Mouse (Mus musculus) induced T-regulatory cell, adult 2 months (primary cell): Measurements from ENCODE around the gene Plpp4.

Experiments used
- DNase-seq: peaks from one replicate; pipeline ENCODE4 v3.0.0-alpha.2; 2012; ENCODE audit warnings: low read depth

Gene Plpp4

DNA sequence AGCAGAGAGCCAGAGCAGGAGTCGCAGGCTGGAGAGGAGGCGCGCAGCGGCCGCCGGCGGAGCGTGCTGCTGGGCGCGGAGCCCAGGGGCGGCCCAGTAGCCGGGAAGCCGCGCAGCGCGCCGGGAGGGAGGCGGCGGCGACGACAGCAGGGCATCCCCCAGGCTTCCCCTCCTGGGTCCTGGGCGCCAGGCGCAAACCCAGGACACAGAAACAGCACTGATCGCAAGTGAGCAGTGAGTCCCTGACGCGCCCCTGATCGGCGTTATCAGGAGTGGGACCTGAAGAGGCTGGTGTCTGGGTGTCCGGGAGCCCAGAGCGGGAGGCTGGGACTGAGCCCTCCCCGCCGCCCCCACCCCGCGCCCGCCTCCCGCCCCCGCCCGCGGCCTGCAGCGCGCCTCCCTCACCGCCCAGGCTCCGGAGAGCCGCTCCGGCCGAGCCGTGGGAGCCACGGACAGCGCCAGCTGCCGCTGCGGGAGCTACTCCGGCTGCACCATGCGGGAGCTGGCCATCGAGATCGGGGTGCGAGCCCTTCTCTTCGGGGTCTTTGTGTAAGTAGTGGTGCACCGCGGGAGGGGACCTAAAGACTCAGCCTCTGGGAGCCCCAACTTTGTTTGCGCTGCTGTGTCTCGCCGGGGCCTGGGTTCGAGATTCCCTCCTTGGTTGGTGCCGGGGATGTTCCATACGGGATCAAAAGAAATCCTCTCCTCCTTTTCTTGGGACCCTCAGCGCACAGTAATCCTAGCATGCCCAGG is at the start of gene Plpp4:
Gene Plpp4, plus strand, starts transcription at position 411 of the 753 bp plus-strand sequence.
- DNase-seq: no peak

DNA sequence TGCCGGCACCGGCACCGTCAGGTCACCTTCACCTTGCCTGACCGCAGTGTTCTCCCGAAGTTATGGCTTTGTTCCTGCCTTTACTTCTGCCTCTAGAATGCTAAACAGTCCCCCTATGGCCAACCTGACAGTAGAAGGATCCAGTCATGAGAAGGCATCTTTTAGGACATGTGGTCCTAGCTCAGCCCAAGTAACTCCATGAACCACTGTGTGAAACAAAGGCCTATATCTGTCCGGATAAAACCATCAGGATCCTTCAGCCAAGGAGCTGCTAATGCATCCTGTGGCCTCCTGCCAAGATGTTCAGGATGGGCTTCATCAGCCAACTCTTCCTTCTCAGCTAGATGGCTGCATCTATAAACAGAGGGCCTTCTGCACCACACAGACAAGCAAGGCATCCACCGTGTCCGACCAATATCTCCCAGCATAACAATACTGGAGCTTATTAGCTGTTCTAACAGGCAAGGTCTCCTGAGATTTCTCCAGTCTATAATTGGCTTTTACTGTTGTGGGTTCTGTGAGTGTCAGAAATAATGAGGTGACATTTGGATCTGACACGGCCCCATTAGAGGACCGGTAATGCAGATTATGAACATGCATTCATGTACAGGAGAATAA is 40.8 kb upstream of the Plpp4 start:
- DNase-seq: no peak

DNA sequence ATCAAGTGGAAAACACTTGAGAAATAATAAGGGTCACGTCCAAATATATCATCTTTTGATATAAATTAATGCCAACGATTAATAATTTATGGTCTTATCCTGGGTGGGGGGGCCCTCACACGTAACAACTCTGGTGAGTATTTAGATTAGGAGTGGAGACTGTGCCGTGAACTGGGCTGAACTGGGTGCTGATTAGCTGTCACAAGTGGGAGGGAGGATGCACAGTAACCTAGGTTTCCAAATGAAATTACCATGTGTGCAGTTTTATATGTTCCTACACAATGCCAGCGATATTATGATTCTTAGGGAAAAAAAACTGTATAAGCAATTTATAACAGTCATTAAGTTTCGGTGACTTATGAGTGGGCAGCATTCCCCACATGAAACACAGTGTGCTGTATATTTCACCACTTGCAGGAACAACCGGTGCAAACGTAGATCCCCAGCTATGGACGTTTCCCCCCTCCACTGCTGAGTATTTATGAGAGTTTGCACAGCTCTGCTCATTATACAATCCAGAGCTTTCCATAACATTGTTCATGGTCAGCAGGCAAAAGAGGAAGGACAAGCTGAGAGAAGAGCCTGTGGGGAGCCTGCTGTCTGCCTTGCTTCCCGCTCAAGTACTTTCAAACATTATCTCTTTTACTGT is 40.2 kb upstream of the Plpp4 start:
- DNase-seq: no peak

DNA sequence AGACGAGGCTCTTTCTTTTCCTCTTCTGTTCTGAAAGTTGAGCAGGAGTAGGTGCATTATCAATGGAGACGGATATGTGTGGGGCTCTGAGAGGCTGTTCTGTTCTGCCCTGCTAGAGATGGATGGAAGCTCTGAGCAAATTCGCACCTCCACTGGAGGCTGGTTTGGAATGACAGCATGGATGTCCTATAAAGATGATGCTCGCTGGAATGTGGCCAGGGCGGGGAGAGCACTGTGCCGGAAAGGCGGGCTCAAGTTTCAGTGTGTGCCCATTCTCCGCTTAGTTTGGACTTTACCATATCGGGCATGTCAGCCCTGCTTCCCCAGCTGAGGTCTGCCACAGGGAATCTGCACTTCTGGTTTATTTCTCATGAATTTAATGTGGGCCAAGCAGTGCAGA is 35.9 kb upstream of the Plpp4 start:
- DNase-seq: no peak

DNA sequence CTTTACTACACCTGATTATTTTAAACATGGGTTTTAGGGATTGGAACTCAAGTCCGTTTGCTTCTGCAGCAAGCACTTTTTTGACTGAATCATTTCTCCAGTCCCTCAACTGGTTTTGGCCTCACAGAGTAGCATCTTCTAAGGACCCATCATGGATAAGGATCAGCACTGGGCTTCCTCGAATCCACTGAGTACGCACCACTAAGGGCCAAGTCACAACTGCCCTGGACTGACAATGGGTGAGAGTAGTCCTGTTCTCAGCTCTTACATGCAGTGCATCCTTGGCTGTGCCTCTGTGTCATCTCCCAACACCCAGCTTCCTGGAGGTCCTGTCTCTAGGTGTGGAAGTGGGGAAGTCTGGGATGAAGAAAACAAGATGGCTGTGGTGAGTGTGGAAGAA is 35.2 kb upstream of the Plpp4 start:
- DNase-seq: no peak

DNA sequence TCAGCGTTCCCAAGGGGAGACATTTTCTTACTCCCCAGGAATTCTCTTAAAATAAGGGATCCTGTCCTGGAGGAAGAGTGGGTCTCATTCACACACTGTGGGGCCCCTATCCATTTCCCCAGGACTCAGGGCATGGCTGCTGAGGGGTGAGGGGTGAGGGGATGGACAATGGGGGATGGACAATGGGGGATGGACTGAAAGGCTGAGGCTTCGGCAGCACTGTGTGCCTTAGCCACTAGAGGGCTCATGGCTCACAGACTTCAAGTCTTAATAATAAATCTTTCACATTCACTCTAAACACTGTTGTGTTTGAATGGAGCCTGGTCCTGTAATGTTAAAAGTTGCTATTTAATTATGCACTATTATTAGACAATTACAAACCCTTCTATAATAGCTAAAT is 21.4 kb upstream of the Plpp4 start:
- no peak for DNase-seq

DNA sequence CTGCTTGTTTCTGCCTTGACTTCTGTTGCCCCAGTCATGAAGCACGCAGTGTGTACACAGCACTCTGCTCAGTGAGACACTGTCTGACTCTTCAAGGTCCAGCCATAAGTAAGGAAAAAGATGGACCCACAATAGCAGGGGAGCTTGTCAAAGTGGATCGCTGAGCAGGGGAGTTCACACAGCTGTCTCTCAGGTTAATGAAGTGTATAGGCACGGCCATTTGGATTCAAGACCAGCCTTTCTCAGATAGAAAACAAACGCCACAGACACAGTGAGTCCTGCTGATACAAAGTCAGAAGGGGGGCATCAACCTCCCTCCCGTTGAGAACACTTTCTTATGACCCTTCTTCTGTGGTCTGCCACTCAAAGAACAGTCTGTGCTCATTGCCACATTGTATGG is 20.8 kb upstream of the Plpp4 start:
- no peak for DNase-seq

DNA sequence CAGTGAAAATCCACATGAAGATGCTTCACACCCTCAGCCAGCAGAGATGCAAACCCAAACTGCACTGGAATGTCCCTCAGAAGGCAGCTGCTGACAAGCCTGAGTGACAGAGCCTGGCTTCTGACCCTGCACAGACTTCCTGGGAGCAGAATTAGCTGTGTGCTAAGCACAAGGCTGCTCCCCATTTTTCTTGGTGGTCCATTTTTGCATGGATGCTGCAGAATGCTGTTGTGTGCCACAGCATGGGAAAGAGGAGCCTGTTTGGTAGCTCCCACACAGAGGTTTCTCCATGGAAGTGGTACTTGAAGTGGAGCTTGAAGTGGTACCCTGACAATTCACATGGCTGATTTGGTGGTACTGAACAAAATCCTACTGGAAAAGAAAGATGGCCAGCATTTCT is 5.8 kb upstream of the Plpp4 start:
- no peak for DNase-seq

DNA sequence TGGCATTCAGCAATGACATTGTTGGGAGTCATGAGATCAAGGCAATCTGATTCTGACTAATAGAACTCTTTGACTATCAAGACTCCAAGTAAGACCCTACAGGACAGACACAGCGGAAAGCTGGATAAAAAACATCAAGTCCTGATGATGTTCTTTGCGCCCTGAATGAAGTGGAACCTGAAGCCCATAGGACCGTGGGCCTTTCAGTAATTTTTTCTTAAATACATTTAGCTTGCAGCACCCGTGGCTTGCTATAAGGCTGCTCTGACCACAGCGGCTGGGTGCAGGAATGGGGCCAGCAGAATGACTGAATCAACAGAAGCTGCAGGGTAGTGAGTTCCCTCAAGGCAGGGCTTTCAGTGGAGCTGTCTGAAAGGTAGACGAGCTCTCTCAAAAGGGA is 3.4 kb upstream of the Plpp4 start:
- DNase-seq: no peak

DNA sequence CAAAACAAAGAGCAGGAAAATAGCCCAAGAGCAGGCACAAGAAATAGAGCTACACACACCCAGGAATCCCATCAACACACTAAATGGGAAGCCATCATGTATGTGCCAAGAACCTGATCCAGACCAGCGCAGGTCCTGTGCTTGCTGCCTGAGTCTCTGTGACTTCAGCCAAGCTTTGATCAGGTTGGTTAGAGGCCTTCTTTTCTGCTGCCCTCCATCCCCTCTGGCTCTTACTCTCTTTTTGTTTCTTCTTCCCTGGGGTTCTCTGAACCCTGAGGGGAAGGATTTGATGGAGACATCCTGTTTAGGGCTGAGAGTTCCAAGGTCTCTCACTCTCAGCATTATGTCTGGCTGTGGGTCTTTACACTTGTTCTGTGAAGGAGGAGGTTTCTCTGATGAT is 2.7 kb upstream of the Plpp4 start:
- DNase-seq: no peak

DNA sequence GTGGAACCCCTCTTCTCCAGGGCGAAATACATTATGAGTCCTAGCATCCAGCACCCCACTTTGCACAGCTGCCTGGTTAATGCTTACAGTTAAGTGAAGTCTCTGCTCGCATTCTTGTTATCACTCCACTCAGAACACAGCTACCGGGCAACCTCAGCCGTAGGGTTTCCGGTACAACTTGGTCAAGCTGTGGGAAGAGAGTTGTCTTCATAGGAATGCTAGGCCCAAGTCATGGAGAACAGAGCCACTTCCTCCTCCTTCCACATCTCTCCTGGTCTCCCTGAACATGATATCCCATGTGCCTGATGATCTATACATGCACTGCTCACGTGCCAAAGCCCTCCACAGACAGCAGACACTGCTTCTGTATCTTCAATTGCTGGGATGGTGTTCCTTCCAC is 1.4 kb upstream of the Plpp4 start:
- no peak for DNase-seq

DNA sequence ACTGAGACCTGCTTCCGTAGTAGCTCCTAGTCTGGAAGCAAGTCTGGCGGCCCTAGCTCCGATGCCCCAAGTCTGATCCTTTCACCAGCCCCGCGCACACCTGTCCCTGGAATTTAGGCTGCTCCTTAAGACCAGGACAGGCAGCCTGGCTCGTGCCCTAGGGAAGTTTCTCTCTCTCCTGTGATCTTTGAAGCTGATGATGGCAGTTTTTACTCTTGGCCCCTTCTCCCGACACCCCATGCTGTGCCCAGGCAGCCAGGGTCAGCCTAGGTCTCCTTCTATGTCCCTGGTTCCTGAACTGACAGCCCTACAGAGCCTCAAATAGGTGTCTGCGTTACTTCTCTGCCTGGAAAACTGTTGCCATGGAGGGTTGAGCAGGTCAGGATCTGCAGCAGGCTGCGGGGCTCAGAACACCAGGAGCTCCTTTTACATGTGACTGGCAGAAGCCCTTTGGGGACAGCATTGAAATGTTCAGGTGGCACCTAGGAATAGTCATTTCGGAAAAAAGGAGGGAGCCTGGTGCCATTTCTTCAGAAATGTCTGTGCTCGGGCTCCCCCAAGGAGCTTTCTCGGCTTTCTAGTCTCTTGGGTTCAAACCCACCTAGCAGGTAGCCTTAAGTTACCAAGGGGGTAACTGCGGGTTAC is 665 bp downstream of the Plpp4 start:
- no peak for DNase-seq

DNA sequence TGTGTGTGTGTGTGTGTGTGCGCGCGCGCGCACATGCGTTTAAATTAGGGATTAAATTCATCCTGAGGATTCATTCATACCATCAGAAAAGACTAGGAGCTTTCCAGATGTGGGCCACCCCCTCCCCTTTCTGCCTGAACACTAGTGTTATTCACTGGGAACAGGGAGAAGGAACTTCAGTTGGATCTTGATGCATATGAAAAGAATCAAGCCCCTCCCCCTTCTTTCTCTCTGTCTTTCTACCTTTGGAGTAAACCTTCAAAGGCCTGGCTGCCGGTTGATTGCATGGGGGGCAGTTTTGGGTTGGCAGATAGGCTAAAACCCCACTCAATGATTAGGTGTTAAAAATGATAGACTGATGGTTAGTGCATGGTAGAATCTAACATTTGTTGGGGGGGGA is 1.5 kb downstream of the Plpp4 start:
- no peak for DNase-seq

DNA sequence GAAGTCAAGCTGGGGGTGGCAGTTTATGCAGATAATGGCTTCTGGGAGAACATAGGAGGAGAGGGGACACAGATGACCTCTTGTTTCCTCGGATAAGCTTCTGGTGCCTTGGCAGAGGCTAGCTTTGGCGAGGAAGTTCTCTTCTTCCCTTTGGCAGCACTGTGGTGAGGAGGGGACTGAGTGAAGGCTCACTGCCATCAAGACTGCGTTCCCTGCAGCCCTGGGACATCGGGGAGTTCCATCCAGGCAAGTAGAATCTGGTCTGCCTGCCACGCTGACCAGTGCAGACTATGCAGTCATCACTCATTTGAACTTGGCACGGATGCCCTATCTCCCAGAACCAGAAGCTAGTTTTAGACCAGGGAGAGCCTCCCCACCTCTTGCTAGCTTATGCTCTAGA is 2.4 kb downstream of the Plpp4 start:
- DNase-seq: no peak

DNA sequence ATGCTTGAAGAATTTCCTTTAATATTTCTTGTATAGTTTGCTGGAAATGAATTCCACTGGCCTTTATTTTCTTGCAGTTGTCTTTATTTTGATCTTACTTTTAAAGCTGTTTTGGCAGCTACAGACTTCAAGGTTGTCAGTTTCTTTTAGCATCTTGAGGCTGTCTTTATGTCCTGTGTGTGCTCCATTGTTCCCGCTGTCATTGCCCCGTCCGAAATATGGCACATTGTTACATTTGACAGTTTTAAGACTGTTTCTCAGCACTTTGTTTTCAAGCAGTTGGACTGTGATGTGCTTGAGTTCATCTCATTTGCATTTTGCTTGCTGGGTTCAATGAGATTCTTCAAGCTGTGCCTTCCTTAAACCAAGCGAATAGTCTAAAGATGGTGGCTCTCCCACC is 17.0 kb downstream of the Plpp4 start:
- DNase-seq: no peak

DNA sequence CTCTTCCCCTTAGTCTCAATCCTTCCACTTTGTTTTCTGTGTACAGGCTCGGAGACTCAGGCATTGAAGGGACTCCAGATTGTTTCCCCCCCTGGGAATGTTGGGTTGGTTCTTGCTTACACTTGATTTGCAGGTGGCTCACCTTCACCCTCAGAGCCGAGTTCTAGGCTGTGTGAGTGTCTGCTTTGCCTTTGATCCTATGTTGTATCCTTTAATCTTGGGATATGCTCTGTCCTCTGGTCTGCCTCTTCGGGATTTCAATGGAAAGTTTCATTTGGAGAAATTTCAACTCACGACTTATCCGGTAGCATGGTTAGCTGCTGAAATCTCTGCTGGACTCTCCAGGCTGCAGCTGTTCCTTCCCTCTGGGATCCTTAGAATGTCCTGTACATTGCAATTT is 17.9 kb downstream of the Plpp4 start:
- no peak for DNase-seq

DNA sequence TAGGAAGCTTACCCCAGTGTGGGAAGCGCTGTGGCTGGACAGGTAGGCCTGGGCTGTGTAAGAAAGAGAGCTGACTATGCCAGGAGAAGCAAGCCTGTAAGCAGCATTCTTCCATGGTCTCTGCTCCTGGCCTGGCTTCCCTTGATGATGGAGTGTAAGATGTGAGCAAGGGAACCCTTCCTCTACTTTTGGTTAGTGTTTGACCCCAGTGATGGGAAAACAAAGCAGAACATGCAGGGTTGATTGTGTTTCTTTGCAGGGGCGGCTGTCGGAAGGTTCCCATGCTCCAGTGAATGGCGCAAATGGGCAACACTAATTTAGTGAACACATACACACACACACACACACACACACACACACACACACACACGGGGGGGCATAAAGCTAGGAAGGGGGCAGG is 20.9 kb downstream of the Plpp4 start:
- DNase-seq: no peak

DNA sequence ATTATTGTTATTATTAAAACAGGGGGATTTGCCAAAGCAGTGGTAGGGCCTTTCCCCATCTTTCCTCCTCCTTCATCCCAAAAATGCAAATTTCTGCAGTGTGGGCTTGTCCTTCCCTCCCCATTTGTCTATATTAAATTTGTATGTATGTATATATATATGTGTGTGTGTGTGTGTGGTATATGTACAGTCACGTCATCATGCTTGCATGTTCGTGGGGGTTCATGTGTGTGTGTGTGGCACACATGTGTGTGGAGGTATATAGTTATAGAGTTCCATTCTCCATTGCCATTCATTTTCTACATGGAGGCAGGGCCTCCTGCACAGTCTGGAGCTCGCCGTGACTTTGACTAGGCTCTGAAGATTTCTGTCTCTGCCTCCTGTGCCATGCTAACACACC is 22.0 kb downstream of the Plpp4 start:
- DNase-seq: no peak

DNA sequence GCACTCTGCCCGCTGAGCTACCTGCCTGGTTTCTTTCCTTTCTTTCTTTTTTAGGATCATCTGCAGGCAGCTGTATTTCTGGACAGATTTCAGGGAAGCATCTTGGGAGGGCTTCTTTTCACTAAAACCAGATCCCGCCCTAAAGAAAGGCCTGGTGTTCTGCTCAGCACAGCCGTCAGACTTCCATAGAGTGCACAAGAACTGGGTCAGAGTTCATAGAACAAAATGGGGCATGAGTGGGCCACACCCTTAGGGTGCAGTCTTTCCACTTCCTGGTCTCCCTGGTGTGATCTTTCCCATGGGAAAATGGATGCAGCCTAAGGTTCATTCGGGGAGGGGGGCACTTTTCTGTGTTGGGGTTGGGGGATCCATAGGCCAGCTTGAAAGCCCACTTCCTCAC is 22.4 kb downstream of the Plpp4 start:
- DNase-seq: no peak

DNA sequence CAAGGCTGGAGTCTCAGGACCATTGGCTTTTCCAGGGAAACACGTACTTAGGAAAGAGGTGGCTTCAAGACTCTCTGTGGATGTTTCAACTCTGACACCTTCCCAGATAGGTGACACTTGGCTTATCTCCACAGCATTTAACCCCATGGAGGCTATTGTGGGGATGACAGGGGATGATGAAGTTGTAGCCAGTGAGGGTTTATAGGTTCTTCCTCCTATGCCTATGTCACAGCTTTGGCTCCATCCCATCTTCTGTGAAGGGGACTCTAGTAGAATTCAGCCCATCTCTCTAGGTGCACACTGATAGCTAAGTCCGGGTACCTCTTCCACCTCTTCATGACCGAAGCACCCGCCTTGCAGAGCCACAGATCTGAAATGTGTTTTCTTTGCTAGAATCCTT is 25.1 kb downstream of the Plpp4 start:
- no peak for DNase-seq

DNA sequence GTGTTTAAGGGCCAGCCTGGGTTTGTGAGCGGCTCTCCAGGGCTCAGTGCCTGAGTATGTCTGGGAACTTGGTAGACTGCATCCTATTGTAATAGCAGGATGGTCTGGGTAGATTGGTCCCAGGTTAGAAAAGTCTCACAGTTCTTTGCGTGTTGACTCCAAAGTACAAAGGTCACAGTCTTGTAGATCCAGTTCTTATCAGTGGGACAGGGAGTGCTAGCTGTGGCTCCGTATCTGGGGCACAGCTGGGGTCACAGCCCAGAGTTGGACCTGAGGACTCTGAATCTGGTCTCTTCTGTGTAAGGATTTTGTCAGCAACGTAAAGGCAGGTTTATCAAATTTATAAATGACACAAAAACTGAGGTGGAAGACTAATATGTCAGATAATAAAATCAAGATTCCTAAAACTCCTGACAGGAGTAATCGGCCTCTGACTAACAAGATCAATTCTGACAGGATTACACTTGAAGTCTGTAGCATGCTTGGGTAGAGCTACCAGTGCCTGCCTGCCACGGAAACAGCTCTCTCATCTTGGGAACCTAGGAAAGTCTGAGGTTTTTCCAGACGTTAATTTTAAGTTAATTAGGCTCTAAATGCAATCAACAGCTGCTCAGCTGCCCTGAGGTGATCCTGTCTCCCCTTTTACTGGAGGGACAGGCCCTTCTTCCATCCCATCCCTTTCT is 28.5 kb downstream of the Plpp4 start:
- no peak for DNase-seq

DNA sequence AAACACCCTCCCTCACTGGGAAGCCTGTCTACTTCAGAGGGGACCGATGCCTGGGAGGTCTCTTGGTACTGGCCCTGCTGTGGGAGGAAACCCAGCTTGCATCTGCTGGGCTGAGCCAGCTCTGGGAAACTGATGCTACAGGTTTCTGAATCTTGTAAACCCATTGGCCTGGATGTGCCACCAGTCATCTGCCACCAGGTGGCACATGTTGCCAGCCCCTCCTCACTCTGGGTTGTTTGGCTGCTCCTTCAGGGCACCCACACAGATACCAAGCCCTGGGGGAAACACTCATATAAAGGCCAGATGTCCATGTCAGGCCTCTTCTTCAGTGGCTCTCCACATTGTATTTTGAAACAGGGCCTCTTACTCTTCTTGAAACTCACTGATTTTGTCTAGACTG is 36.4 kb downstream of the Plpp4 start:
- DNase-seq: no peak

DNA sequence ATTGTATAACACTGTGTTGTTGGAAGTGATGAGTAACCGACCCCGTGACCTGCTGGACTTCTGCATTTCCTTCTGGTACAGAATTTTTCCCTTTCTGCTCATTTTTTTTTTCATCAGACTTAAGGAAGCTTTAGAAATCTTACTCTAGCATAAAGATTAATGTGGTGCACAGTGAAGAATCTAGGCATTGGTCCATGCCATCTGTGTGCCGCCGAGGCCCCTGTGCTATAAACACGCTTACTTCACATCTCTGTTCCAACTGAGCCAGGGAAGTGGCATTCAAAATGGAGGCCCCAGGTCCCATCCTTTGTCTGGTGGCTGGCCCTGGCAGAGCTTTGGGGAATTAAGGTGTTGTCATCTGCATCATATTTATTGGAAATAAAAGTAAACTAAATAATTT is 44.8 kb downstream of the Plpp4 start:
- no peak for DNase-seq
